Mouse (Mus musculus) lung, postnatal 0 days (tissue): Measurements from ENCODE around the gene Nacad. TPM values are rescaled to one million over a fixed set of nuclear protein-coding genes. Genes with fewer than 3 reads are reported as not detected.
"Not testable (repeated sequence)": the region's sequence is repeated elsewhere in the genome, so short reads cannot be mapped to it uniquely, and the experiment has no call there.

Source experiments
- ATAC-seq: fragments of 200-750 bp; cut with Nextera tagmentation; 2 replicates; pipeline ENCODE4 v1.8.0; 2017; ENCODE audit warnings: moderate library complexity
- DNase-seq: peaks from one replicate; pipeline ENCODE4 v3.0.0-alpha.2; 2016; ENCODE audit warnings: low spot score
- H3K27ac ChIP-seq: fragments of 300-500 bp; sonication (generic); 2 replicates; pipeline ENCODE4 v1.5.1; 2014; ENCODE audit warnings: antibody characterized with exemption, mild to moderate bottlenecking, low read length, mixed read lengths
- H3K27me3 ChIP-seq: fragments of 300-500 bp; sonication (generic); replicated peaks from 2 replicates; pipeline ENCODE4 v1.6.1; 2014; ENCODE audit warnings: low read length, mixed read lengths; ENCODE audit not compliant: insufficient read depth
- H3K36me3 ChIP-seq: fragments of 300-500 bp; sonication (generic); 2 replicates; pipeline ENCODE4 v1.6.1; 2014; ENCODE audit warnings: low read length, mixed read lengths; ENCODE audit not compliant: insufficient read depth
- H3K4me1 ChIP-seq: fragments of 300-500 bp; sonication (generic); 2 replicates; pipeline ENCODE4 v1.6.1; 2014; ENCODE audit warnings: antibody characterized with exemption, low read depth, low read length, mixed read lengths; ENCODE audit not compliant: insufficient read depth
- H3K4me2 ChIP-seq: fragments of 300-500 bp; sonication (generic); replicated peaks from 2 replicates; pipeline ENCODE4 v1.6.1; 2014; ENCODE audit warnings: low read depth, mild to moderate bottlenecking, low read length, moderate library complexity, mixed read lengths
- H3K4me3 ChIP-seq: fragments of 300-500 bp; sonication (generic); 2 replicates; pipeline ENCODE4 v1.5.1; 2014; ENCODE audit warnings: low read depth, low read length
- H3K9ac ChIP-seq: fragments of 300-500 bp; sonication (generic); replicated peaks from 2 replicates; pipeline ENCODE4 v1.6.1; 2014; ENCODE audit warnings: low read depth, mild to moderate bottlenecking
- H3K9me3 ChIP-seq: fragments of 300-500 bp; sonication (generic); 2 replicates; pipeline ENCODE4 v1.6.1; 2016; ENCODE audit warnings: low read length, mixed read lengths
- CTCF ChIP-seq: IDR thresholded peaks from 2 replicates; pipeline ENCODE4 v1.5.1; 2016; ENCODE audit warnings: antibody characterized with exemption, mild to moderate bottlenecking
- EP300 ChIP-seq: IDR thresholded peaks from 2 replicates; pipeline ENCODE4 v1.6.1; 2016; ENCODE audit warnings: antibody characterized with exemption, mild to moderate bottlenecking, control low read depth
- WGBS: fragments of 180-500 bp; shearing (Covaris S2); extraction: QIAGEN DNeasy Blood & Tissue Kit; methylation state at CpG from one replicate; pipeline ENCODE4 v1.1.7; 2014; 5-methylcytosine and 5-hydroxymethylcytosine counted together
- polyA plus RNA-seq: library from polyadenylated mRNA; unstranded; fragments of >200 nt; fragmentation: Nextera tagmentation; extraction: Ambion mirVana; gene quantifications from 2 replicates; pipeline ENCODE4 v1.2.1, GENCODE M21; 2015

The Nacad gene
- polyA plus RNA-seq, result 1.8 and 3.2 TPM in 2 replicates

DNA sequence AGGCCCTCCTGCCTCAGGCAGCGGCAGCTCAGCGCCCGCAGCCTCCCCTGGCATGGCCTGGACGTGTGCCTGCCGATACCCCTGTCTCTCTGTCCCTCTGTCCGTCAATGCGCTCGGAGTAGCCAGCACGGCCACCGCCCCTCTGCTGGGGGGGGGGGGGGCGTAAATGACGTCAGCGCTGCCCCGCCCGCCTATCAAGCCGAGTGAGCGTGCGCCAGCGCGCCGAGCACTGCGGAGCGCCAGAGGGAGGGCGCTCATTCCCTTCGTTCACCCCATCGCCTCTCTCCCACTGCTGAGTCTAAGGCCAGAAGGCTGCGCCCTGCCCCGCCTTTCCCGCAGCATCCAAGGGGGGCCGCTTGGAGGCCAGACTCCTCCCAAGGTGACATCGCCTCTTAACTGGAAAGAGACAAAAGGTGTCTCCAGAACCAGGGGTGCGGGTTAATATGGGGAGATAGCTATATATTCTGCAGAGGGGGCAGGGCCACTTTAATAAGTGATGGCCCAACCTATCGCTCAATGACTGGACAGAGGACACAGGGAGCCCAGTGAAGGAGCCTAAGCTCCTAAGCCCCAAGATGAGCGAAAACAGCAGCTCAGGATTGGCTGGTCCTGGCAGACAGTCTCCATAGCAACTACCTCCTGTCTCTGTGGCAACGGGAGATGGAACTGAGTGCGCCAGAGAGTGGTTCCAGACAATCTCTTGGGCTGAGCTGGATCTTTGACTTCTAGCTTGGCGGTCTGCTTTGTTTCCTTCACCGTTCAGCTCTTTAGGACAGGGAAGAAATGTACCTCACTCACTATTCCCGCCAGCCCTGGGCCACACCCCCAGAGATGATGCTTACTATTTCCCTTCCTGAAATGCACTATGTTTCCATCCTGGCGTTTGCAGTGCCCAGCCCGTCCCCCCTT is at the start of gene Nacad:
Gene Nacad (minus strand): TSS at position 563 of the 909 bp plus-strand sequence.
- DNase-seq, result peak; percentile 60

DNA sequence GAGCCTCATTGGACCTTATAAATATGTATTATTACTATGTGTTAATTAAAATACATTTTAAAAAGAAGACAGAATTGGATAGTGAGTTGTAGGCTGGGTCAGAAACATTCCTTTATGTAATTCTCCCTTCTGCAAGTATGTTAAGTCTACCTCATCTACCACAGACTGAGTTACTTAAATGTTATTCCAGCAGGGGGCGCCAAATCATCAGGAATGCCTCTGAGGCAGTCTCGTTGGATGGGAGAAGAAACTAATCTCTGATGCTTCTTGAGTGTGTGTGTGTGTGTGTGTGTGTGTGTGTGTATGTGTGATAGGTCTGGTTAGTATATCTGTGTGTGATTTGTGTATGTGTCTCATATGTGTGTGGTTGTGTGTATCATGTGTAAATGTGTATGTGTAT is 49.0 kb upstream of the Nacad start:
- no peak for TF ChIP-seq EP300
- TF ChIP-seq CTCF, result peak; percentile 92
- no peak overlapping the region for H3K4me2 ChIP-seq
- ATAC-seq (peak; percentile 68), DNase-seq (peak; percentile 91)
- H3K4me1 ChIP-seq, result no peaks in the 10 kb centered on the region
- no peak overlapping the region for H3K9ac ChIP-seq
- 2% methylated on average over 2 of the region's 2 CpGs for WGBS
- no peaks in the 10 kb centered on the region for H3K9me3 ChIP-seq
- H3K4me3 ChIP-seq, result no peak overlapping the region
- no peaks in the 10 kb centered on the region for H3K36me3 ChIP-seq
- no peaks in the 10 kb centered on the region for H3K27me3 ChIP-seq
- no peak overlapping the region for H3K27ac ChIP-seq

More for the DNA sequence above, at the start of gene Nacad:
- H3K36me3 ChIP-seq, result peaks cover 2% of the 10 kb centered on the region; the same call in 1 of the 2 replicates
- peaks cover 4% of the 10 kb centered on the region; the same call in 1 of the 2 replicates for H3K27me3 ChIP-seq
- 4% methylated on average over 34 of the region's 41 CpGs for WGBS
- H3K27ac ChIP-seq, result no peak within 1 kb of the TSS
- peaks cover 11% of the 10 kb centered on the region; the same call in 1 of the 2 replicates for H3K4me1 ChIP-seq
- H3K4me3 ChIP-seq, result peak within 1 kb of the TSS; percentile 19
- ATAC-seq, result peak; percentile 57
- H3K9me3 ChIP-seq, result no peaks in the 10 kb centered on the region
- TF ChIP-seq CTCF, result no peak; the same call in 1 of the 2 replicates
- no peak for TF ChIP-seq EP300
- H3K4me2 ChIP-seq, result peak within 1 kb of the TSS; percentile 59
- no peak within 1 kb of the TSS for H3K9ac ChIP-seq

DNA sequence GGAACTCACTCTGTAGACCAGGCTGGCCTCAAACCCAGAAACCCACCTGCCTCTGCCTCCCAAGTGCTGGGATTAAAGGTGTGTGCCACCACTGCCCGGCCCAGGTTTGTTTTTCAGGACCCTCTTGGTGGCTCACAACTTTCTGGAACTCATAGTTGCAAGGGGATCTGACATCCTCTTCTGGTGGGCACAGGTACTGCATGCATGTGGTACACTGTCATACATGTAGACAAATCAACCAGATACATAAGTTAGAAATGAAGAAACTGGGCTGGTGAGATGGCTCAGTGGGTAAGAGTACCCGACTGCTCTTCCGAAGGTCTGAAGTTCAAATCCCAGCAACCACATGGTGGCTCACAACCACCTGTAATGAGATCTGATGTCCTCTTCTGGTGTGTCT is 47.1 kb upstream of the Nacad start:
- peak; percentile 63 for TF ChIP-seq CTCF
- H3K27ac ChIP-seq, result not testable (repeated sequence)

DNA sequence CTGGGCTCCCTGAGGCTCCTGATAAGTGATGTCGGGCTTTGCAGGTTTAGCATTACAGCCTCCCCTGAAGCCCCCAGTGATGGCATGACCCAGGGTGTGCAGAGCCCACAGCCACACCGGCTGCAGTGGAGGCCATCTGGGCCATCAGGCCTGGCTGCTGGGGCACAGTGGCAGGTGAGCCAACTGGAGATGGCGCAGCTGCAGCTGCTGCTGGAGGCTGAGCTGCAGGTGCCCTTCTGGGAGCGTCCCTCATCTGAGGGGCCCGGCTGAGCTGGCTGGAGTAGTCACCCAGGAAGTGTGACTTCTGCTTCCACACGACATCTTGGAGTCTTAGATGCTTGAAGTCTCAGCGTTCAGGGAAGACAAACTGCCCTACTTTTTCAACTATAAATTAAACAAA is 44.7 kb upstream of the Nacad start:
- DNase-seq (no peak), ATAC-seq (no peak)
- Histone ChIP-seq H3K27me3 (no peaks in the 10 kb centered on the region), H3K27ac (no peak overlapping the region), H3K36me3 (no peaks in the 10 kb centered on the region), H3K9me3 (no peaks in the 10 kb centered on the region), H3K9ac (no peak overlapping the region), H3K4me3 (no peak overlapping the region), H3K4me1 (no peaks in the 10 kb centered on the region), H3K4me2 (no peak overlapping the region)
- WGBS, result 45% methylated on average over 7 of the region's 7 CpGs
- TF ChIP-seq CTCF (no peak), EP300 (no peak)

More for the DNA sequence above, 47.1 kb upstream of the Nacad start:
- ATAC-seq, H3K4me1 ChIP-seq, H3K9ac ChIP-seq, H3K4me3 ChIP-seq, H3K4me2 ChIP-seq, DNase-seq, H3K9me3 ChIP-seq, H3K36me3 ChIP-seq, H3K27me3 ChIP-seq: not testable (repeated sequence)
- WGBS, result 73% methylated on average over 3 of the region's 3 CpGs

DNA sequence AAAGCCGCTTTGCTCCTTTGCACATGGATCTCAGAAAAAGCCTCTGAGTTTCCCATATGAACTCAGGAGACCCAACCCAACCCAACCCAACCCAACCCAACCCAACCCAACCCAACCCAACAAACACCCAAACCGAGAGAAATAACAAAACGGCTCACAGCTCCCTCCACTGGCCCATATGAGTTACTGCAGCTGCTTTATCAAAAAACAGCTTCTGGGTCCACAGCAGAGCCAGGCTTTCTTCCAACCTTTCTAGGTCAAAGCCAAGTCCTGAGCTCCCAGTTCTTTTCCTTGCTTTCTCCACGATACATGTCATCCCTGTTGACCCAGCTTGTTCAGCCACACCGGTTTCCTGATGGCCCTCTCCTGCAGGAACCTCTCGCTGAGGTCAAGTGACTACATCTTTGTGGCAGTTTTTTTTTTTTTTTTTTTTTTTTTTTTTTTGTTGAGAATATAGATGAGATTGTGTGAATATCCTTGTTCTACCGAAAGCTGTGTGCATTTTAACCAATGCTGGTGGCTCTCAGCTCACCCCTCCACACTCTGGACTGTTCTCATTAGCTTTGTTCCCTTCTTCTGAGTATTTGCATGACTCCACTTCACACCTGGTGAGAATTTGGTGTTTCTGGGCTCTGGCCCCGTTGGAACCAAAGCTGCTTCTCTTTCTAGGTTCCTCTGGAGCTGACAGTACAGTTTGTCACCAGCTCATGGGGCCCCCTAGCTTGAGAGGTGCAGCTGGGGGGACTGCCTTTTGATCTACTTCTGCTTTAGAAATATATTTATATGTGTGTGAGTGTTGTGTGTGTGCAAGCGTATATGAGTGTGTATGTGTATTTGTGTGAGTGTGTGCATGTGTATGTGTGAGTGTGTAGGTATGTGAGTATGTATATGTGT is 42.2 kb upstream of the Nacad start:
- no peak for DNase-seq
- TF ChIP-seq EP300, result no peak
- TF ChIP-seq CTCF, result no peak

DNA sequence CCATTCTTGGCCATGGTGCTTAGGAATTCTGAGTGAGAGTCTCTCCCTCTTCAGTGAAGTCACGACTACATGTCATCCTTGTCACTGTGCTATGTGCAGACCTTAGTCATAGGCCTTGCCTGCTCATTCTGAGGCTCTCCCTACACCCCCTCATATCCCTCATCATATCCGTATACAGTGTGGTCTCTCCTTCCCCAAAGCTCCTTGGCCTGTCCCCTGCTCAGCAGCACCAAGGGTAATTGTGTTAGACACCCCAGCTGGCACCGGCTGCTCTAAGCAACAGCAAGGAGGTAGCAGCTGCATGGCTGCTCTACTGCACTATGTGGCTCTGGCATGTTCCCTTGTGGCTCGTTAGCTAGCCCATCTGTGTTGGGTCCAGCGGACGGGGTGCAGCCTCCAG is 38.7 kb upstream of the Nacad start:
- WGBS, result 70% methylated on average over 6 of the region's 6 CpGs
- no peak for TF ChIP-seq CTCF
- Histone ChIP-seq H3K9ac (no peak overlapping the region), H3K27ac (no peak overlapping the region), H3K27me3 (no peaks in the 10 kb centered on the region), H3K4me3 (no peak overlapping the region), H3K36me3 (no peaks in the 10 kb centered on the region), H3K4me1 (no peaks in the 10 kb centered on the region), H3K9me3 (no peaks in the 10 kb centered on the region), H3K4me2 (no peak overlapping the region)
- no peak for ATAC-seq
- DNase-seq, result no peak

More for the DNA sequence above, 42.2 kb upstream of the Nacad start:
- Histone ChIP-seq H3K27me3 (no peaks in the 10 kb centered on the region), H3K27ac (no peak overlapping the region), H3K9ac (no peak overlapping the region), H3K36me3 (no peaks in the 10 kb centered on the region), H3K4me2 (no peak overlapping the region), H3K9me3 (no peaks in the 10 kb centered on the region), H3K4me3 (no peak overlapping the region), H3K4me1 (no peaks in the 10 kb centered on the region)
- 52% methylated on average over 9 of the region's 9 CpGs for WGBS
- no peak for ATAC-seq
